Mouse (Mus musculus): ENCODE results near the gene Muc20. TPM values are rescaled to one million over a fixed set of nuclear protein-coding genes. Genes with fewer than 3 reads are reported as not detected.

Gene Muc20
- total and polyA plus RNA-seq, 3 experiments, result 0.30 to 0.94 (median 0.47) TPM

- no peak overlapping the region for H3K4me3 ChIP-seq
- H3K9ac ChIP-seq (ENCODE audit: low read depth, low read length), result no peak overlapping the region
- H3K79me2 ChIP-seq (replicated peaks; ENCODE audit: control insufficient read depth, insufficient read depth, low read length), result no peaks in the 10 kb centered on the region
- TF ChIP-seq EP300 (IDR thresholded peaks at IDR 0.05; ENCODE audit: insufficient read depth, low read depth, low read length) (no peak), POLR2A (IDR thresholded peaks at IDR 0.05; ENCODE audit: insufficient read depth, low read depth, low read length) (no peak), CTCF (IDR thresholded peaks at IDR 0.05) (no peak)
- no peaks in the 10 kb centered on the region for H3K27me3 ChIP-seq (ENCODE audit: control insufficient read depth, insufficient read depth, low read length)
- intact Hi-C loops (cut with DNase I), result no loop called here
- WGBS, result 76% methylated on average over 2 of the region's 2 CpGs
- H3K4me1 ChIP-seq (ENCODE audit: control insufficient read depth, insufficient read depth, low read length), result no peaks in the 10 kb centered on the region
- no peak for DNase-seq
- H3K27ac ChIP-seq, result no peak overlapping the region
- no peaks in the 10 kb centered on the region for H3K36me3 ChIP-seq (ENCODE audit: control insufficient read depth, insufficient read depth, low read length)
Measured at GRCm38 (mm10) chr16:32764550-32764949, 32.7 kb downstream of the Muc20 start.

GRCm38 (mm10) chr16:32750242-32751127, 46.8 kb downstream of the Muc20 start:
- Histone ChIP-seq H3K9ac (ENCODE audit: low read depth, low read length) (no peak overlapping the region), H3K79me2 (replicated peaks; ENCODE audit: control insufficient read depth, insufficient read depth, low read length) (no peaks in the 10 kb centered on the region), H3K27me3 (ENCODE audit: control insufficient read depth, insufficient read depth, low read length) (0 out of 2 replicates have a peak, but pooled peaks cover 1% of the 10 kb centered on the region), H3K4me3 (no peak overlapping the region), H3K27ac (no peak overlapping the region), H3K36me3 (ENCODE audit: control insufficient read depth, insufficient read depth, low read length) (no peaks in the 10 kb centered on the region), H3K4me1 (ENCODE audit: control insufficient read depth, insufficient read depth, low read length) (no peaks in the 10 kb centered on the region)
- TF ChIP-seq POLR2A (IDR thresholded peaks at IDR 0.05; ENCODE audit: insufficient read depth, low read depth, low read length), result no peak
- TF ChIP-seq CTCF (IDR thresholded peaks at IDR 0.05), result no peak
- TF ChIP-seq EP300 (IDR thresholded peaks at IDR 0.05; ENCODE audit: insufficient read depth, low read depth, low read length), result no peak
- 76% methylated on average over 5 of the region's 5 CpGs for WGBS
- no peak for DNase-seq
- intact Hi-C loops (cut with DNase I), result no loop called here

GRCm38 (mm10) chr16:32745852-32746251, 51.4 kb downstream of the Muc20 start:
- Histone ChIP-seq H3K36me3 (ENCODE audit: control insufficient read depth, insufficient read depth, low read length) (no peaks in the 10 kb centered on the region), H3K27me3 (ENCODE audit: control insufficient read depth, insufficient read depth, low read length) (0 out of 2 replicates have a peak, but pooled peaks cover 1% of the 10 kb centered on the region), H3K4me3 (no peak overlapping the region), H3K4me1 (ENCODE audit: control insufficient read depth, insufficient read depth, low read length) (no peaks in the 10 kb centered on the region), H3K9ac (ENCODE audit: low read depth, low read length) (no peak overlapping the region), H3K79me2 (replicated peaks; ENCODE audit: control insufficient read depth, insufficient read depth, low read length) (no peaks in the 10 kb centered on the region), H3K27ac (no peak overlapping the region)
- DNase-seq, result no peak
- intact Hi-C loops (cut with DNase I), result no loop called here
- no peak for TF ChIP-seq CTCF (IDR thresholded peaks at IDR 0.05)
- TF ChIP-seq EP300 (IDR thresholded peaks at IDR 0.05; ENCODE audit: insufficient read depth, low read depth, low read length), result no peak
- no peak for TF ChIP-seq POLR2A (IDR thresholded peaks at IDR 0.05; ENCODE audit: insufficient read depth, low read depth, low read length)
- 57% methylated on average over 6 of the region's 6 CpGs for WGBS

- H3K4me3 ChIP-seq, result no peak overlapping the region
- WGBS, result 74% methylated on average over 2 of the region's 2 CpGs
Measured at GRCm38 (mm10) chr16:32742712-32743111, 54.5 kb downstream of the Muc20 start.

GRCm38 (mm10) chr16:32741366-32741765, 55.9 kb downstream of the Muc20 start:
- no peak overlapping the region for H3K9ac ChIP-seq (ENCODE audit: low read depth, low read length)
- intact Hi-C loops (cut with DNase I), result no loop called here
- H3K79me2 ChIP-seq (replicated peaks; ENCODE audit: control insufficient read depth, insufficient read depth, low read length), result no peaks in the 10 kb centered on the region
- H3K27me3 ChIP-seq (ENCODE audit: control insufficient read depth, insufficient read depth, low read length), result no peaks in the 10 kb centered on the region
- DNase-seq, result no peak
- no peak overlapping the region for H3K27ac ChIP-seq
- H3K4me1 ChIP-seq (ENCODE audit: control insufficient read depth, insufficient read depth, low read length), result no peaks in the 10 kb centered on the region
- H3K36me3 ChIP-seq (ENCODE audit: control insufficient read depth, insufficient read depth, low read length), result no peaks in the 10 kb centered on the region
- no peak overlapping the region for H3K4me3 ChIP-seq
- TF ChIP-seq CTCF (IDR thresholded peaks at IDR 0.05) (no peak), EP300 (IDR thresholded peaks at IDR 0.05; ENCODE audit: insufficient read depth, low read depth, low read length) (no peak), POLR2A (IDR thresholded peaks at IDR 0.05; ENCODE audit: insufficient read depth, low read depth, low read length) (no peak)
- 79% methylated on average over 9 of the region's 9 CpGs for WGBS

More at GRCm38 (mm10) chr16:32742712-32743111, 54.5 kb downstream of the Muc20 start:
- H3K27me3 ChIP-seq (ENCODE audit: control insufficient read depth, insufficient read depth, low read length), result no peaks in the 10 kb centered on the region
- H3K4me1 ChIP-seq (ENCODE audit: control insufficient read depth, insufficient read depth, low read length), result no peaks in the 10 kb centered on the region
- intact Hi-C loops (cut with DNase I), result no loop called here
- H3K36me3 ChIP-seq (ENCODE audit: control insufficient read depth, insufficient read depth, low read length), result no peaks in the 10 kb centered on the region
- H3K79me2 ChIP-seq (replicated peaks; ENCODE audit: control insufficient read depth, insufficient read depth, low read length), result no peaks in the 10 kb centered on the region
- DNase-seq, result no peak
- TF ChIP-seq CTCF (IDR thresholded peaks at IDR 0.05), result no peak
- no peak for TF ChIP-seq POLR2A (IDR thresholded peaks at IDR 0.05; ENCODE audit: insufficient read depth, low read depth, low read length)
- TF ChIP-seq EP300 (IDR thresholded peaks at IDR 0.05; ENCODE audit: insufficient read depth, low read depth, low read length), result no peak
- no peak overlapping the region for H3K9ac ChIP-seq (ENCODE audit: low read depth, low read length)
- no peak overlapping the region for H3K27ac ChIP-seq

- H3K27me3 ChIP-seq (ENCODE audit: control insufficient read depth, insufficient read depth, low read length), result no peaks in the 10 kb centered on the region
- no peaks in the 10 kb centered on the region for H3K4me1 ChIP-seq (ENCODE audit: control insufficient read depth, insufficient read depth, low read length)
- no peak overlapping the region for H3K27ac ChIP-seq
- 90% methylated on average over 8 of the region's 8 CpGs for WGBS
- H3K36me3 ChIP-seq (ENCODE audit: control insufficient read depth, insufficient read depth, low read length), result no peaks in the 10 kb centered on the region
- H3K9ac ChIP-seq (ENCODE audit: low read depth, low read length), result no peak overlapping the region
- no peak for TF ChIP-seq CTCF (IDR thresholded peaks at IDR 0.05)
- no peak for TF ChIP-seq EP300 (IDR thresholded peaks at IDR 0.05; ENCODE audit: insufficient read depth, low read depth, low read length)
- no peak for TF ChIP-seq POLR2A (IDR thresholded peaks at IDR 0.05; ENCODE audit: insufficient read depth, low read depth, low read length)
- intact Hi-C loops (cut with DNase I), result no loop called here
- no peak for DNase-seq
- H3K4me3 ChIP-seq, result no peak overlapping the region
- no peaks in the 10 kb centered on the region for H3K79me2 ChIP-seq (replicated peaks; ENCODE audit: control insufficient read depth, insufficient read depth, low read length)
Measured at GRCm38 (mm10) chr16:32740003-32740663, 57.1 kb downstream of the Muc20 start.

Measured in heart, adult 2 months (tissue).